Mouse (Mus musculus): ENCODE data around the gene Efcab9.

DNA sequence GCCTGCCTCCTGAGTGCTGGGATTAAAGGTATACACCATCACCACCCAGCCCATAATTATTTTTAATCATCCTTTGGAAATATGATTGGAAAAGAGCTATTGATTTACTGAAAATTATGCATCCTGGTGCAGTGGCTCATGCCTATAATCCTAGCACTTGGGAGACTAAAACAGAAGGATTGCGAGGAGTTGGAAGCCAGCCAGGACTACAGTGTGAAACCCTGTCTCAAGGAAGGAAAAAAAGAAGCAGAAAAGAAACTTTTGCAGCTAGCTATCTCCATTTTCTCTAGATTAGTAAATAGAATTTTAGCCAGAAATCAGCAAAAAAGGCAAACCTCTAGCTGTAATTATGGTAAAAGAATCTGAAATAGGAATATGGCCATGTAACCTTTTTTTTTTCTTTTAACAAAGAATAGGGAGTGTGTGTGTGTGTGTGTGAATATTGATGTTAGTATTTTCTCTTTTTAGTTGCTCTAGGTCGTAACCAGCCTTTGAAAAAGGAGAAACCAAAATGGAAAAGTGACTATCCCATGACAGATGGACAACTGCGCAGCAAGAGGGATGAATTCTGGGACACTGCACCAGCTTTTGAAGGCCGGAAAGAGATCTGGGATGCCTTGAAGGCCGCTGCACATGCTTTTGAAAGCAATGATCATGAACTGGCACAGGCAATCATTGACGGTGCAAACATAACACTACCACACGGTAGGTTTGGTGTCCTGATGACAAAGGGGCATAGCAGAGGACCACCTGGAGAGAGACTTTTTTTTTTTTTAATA, 32.9 kb downstream of the Efcab9 start:
- TF ChIP-seq MYC (IDR thresholded peaks at IDR 0.05; ENCODE audit: low read depth, low read length) (no peak), CTCF (conservative IDR thresholded peaks at IDR 0.05 in 1 of 2, IDR thresholded peaks at IDR 0.05 in 1 of 2; ENCODE audit: low read depth in 2 of 2, low read length in 2 of 2) (no peak), ZMIZ1 (IDR thresholded peaks at IDR 0.05; ENCODE audit: low read depth, low read length) (no peak)
